Mouse (Mus musculus) spleen, adult 18-20 months (tissue): Measurements from ENCODE around the gene Got1.
"Not testable (repeated sequence)": the region's sequence is repeated elsewhere in the genome, so short reads cannot be mapped to it uniquely, and the experiment has no call there.

Experiments
- DNase-seq, 2 experiments: peaks; one replicate each; pipeline ENCODE4 v3.0.0; 2022; ENCODE audit warnings: mixed read lengths in 2 of 2

The Got1 gene

DNA sequence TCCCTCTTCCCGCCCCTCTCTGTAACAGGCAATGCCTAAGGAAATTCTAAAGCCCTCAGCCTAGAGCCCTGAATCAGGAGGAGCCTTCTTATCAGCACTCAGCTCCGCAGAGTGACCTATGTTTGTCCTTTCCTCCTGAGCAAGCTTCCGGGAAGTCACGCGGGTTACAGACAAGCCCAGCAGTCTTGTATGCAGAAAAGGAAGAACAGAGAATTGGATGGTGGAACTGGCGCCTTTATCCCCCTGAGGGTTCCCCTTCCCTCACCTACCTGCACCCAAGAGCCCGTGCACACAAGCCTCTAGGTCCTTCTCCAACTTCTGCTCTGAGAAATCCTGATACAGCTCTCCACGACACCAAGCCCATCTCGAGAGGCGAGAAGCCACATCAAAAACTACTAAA is 4.0 kb downstream of the Got1 start:
- no peak for DNase-seq

DNA sequence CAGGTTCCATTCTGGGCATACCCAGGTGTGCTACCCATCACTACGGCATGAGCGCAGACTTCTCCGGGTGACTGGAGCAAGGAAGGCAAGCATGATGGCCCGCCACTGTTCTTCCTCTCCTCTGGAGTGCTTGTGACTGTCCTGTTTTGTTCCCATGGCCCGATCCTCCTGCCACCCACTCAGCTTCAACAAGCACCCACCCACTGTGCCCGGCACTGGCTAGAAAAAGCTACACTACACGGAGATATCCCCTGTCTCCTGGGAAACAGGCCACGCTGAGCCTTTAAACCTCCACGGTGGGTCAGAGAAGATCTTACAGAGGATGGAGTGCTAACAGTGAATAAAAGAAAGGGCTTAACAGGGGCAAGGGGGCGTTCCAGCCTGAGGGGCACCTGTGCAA is 5.2 kb downstream of the Got1 start:
- no peak for DNase-seq

DNA sequence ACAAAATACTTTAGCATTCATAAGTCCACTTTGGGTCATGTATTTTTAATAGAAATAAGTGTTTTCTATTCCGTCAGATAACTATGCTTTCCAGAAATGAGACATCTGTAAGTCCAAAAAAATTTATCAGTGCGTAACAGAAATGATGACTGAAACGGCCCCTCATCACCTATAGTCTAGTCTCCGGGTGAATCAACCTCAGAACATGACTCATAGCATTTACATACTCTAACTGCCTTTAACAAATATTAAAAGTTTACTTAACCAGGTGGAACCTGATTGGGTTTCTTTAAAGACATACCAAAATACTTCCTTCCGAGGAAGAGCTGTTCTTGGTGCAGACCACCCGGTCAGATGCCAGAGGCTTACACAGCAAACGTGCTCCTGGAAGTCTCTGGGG is 6.1 kb downstream of the Got1 start:
- no peak for DNase-seq

DNA sequence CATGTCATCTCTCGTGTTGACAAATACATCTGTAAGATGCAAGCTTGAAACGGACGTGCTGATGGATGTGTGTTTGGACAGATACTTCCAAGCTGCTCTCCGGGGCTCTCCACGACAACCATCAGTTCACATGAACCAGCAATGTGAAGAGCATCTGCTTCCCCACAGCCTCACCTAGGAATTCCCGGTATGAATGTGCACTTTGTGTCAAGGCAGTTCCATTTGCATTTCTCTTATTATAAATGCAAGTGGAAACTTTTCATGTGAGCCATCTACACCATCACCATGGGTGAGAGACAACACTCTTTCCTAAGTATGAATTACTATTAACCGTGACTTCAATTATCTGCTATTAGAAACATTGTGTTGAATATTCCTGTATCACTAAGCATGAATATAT is 6.6 kb downstream of the Got1 start:
- no peak for DNase-seq

DNA sequence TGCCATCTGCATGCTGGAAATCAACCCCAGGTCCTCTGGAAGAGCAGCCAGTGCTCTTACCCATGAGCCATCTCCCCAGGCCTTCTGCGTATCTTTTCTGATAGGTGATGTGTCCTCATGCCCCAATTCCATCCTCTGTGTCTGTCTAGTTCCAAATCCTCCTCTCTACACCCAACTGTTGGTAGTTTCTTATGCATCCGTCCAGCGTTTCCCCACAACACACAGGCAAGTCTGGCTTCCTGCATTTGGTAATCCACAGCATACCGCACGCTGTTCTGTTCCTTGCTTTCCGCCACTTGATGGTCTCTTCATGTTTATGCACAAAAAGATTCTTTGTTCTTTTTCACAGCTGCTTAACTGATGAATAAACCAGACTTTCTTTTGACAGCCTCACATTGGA is 7.1 kb downstream of the Got1 start:
- no peak for DNase-seq

DNA sequence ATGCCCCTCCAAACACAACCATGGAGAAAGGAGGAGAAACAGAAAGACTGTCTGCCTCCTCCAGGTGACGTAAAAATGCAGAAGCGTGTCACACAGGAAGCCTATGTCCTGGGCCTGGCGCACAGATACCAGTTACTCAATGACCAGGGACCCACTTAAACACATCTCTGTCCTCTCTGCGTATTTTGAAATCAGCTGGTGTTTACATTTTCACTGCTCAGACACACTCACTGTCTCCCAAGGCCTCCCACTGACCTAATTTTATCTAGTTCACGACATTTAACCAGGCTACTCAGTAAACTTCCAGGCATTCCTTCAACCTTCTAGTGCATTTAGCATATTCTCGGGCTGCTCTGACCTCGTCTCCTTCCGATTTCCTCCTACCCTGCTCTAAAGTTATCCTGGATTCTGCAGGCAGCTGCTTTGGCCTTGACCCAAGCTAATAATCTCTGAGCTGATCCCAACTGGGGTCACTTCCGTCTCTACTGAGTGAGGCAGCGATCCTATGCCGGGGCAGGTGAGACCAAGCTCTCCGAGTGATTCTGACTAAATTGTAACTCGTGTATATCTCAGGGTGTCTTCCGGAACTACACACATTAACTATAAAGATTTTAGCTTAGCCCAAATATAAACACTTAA is 7.9 kb downstream of the Got1 start:
- DNase-seq, result no peak

DNA sequence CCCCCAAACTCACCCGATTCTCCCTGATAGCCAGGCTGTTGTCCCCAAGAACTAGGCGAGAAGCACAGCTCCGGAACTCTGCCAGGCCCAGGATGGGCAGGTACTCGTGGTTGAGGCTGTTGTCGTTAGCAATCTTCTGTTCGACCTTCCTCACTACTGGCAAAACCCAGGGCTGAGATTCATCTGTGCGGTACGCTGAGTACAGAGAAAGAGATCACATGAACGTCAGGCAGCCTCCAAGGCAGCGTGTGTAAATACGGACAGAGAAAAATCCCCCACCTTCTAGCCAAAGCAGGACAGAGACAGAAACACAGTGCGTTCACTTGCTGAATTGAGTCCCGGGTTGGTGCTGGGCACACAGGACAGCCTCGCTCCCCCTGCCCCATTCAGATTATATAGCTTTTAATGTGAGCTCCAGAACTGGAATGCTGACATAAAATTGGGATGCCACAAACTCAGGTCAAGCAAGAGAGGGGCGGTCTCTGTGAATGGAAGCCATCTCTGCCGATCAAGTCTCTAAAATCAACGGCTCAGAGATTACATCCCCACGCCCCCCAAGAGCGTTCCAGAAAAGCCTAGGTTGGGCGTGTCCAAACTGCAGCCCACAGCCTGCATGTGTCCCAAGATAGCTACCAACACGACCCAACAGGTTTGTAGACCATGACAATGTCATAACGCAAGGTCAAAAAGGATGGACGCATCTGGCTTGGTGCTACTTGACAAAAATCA is 8.6 kb downstream of the Got1 start:
- DNase-seq, result no peak

DNA sequence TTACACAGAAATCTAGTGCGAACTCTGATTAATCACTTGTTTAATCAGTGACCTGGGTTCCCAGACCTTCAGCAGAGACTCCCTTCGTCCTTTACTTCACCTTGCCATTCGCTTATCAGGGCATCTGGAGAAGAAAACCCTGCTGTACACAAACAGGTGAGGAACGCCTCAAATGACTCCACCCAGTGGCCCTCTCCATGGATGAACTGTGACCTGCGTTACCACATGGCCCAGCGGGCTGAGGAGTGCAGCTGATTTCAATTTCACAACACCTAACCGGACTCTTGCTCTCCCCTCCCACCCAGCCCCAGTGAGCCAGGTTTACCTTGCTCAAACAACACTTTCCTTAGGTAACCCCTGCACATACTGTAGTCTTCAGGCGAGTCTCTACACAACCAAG is 10.5 kb downstream of the Got1 start:
- DNase-seq, result no peak

DNA sequence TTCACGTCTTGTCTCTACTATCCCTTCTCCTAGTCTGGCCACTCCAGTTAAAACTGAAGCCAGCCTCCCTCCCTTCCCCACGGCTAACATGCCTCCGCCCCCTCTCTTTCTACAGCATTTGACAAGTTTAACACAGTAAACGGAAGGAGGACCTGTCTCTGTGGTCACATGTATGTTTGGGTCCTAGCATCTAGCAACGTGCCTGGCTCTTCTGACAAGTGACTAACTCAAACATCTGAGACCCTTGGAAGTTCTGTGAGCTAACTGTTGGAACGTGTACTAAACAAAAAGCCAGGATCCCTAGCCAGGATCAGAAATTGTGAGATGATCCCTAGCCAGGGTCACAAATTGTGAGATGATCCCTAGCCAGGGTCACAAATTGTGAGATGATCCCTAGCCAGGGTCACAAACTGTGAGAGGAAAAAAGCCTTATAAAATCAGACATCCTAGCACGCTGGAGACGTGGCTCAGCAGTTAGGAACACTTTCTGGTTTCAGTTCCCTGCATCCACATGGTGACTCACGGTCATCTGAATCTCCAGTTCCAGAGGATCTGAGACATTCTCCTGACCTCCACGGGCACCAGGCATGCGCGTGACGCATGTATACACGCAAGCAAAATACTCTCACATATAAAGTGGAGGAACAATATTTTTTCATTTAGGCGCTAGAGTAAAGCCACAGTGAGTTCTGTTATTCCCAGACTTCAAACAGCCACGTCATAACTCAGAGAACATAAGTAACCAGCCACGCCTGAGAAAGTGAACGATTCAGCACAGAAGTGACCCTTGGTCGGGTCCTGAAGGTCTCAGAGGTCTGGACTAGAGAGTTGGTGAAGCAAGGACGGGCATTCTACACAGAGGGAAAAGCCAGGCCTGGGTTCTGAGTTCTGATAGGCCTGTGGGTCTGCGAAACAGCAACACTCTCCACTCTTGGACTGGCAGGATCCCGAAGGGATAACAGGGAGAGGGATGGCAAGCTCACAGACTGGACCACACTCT is 12.5 kb downstream of the Got1 start:
- DNase-seq, result no peak

DNA sequence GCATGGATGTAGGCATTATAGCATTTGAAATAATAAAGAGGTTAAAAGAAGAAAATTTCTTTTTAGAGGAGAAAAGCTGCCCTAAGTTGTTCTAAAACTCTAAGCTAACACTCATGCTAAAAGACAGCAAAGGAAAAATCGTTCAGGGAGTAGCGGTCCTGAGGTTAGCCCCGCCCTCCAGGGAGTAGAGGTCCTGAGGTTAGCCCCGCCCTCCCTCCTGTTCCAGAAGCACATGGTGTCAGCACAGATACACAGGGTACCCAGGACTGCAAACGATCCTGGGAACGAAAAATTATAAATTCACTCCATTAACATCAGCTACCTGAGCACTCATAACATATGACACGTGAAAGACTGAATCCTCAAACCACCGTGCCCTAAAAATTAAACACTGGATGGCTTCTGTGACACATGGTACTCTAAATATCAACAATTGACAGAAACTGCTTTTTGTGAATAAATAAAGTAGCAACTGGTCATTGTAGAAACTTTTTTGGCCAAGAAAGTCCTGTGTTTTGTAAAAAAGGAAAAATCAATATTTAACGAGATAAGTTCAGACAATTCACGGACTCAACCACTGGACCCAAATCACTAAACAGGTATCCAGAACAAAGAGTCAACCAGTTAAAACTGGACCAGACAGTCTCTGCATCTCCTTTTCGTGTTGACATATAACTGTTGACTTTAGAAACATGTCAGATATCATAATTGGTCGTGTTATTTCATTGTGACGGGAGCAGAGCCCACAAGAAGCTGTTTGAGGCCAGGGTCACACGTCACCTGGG is 13.8 kb downstream of the Got1 start:
- no peak for DNase-seq

DNA sequence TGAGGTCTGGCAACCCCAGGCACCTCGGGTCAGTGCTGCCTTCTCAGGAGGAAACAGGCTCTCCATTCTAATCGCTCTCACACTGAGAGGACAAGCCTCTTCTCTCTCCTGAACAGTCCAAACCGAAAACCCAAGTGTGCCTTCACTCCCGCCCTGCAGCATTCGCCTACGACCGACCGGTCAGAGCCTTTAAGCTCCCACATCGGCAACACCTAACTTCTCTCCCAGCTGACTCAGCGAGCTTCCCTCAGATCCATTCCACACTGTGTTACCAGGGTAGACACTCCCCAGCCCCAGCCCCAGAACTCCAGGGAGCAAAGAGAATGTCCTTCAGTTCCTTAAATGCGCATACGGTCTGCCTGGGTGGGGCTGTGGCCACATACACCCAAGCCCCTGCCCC is 19.0 kb downstream of the Got1 start:
- DNase-seq, result no peak

DNA sequence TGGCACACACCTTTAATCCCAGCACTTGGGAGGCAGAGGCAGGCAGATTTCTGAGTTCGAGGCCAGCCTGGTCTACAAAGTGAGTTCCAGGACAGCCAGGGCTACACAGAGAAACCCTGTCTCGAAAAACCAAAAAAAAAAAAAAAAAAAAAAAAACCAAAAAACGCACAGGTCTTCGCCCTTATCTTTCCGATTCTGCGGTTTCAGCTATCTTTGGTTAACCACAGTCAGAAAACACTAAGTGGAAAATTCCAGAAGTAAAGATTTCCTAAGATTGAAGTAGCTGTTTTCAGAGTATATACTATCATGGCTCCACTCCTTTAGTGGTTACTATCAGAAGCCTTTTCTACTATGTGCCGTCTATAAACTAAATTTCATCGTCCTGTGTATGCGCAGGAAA is 20.8 kb downstream of the Got1 start:
- not testable (repeated sequence) for DNase-seq

DNA sequence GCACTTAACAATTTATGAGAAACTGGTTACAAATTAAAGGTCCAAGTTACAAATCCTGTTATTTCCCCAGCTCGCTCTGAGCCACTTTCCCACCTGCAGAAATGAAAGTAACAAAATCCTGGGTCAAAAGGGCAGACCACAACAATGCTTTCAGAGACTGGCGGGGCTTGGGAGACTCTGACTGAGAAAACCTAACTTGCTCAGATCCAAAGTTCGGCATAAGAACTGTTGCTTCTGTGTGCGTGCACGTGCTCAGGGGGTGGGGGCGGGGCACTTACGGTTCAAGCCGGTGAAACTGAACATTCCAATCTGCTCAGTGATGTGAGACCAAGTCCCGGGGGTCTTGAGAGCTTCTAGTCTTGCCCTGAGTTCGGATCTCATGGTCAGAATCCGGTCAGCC is 21.8 kb downstream of the Got1 start:
- no peak for DNase-seq

DNA sequence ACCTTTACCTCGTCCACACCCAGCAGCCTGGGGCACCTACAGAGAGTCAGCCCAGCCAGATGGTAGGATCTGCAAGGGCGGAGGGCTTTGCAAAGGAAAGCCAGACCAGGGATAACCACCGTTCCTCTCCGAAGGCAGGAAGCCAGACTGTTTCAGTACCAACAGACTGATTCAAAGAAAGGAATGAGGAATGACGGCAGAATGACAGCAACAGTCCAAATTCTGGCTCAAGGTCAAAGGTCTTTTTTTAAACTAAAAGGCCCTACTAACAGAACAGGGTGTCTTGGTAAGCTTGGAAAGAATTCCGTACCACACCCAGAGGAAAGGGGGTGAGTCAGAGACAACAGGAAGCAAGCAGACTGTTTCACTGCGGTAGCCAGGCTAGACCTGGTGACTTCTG is 25.5 kb downstream of the Got1 start:
- no peak for DNase-seq

DNA sequence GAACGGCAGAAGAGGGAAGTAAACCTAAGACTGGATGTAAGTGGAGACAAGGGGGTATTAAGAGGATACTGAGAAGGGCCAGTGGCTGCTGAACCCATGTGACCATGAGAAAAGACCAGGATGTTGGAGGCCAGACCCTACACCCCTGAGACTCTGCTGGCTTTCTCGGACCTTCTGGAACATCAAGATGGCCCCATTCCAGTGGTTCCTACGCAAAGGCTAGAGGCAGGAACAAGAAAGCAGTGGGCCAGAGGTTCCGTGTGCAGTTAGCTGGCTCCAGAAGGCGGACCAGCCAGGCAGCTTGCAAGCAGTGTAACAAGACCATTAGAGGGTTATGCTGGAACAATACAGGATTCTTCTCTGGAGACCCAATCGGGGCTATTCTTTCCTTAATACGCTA is 27.0 kb downstream of the Got1 start:
- DNase-seq, result no peak

DNA sequence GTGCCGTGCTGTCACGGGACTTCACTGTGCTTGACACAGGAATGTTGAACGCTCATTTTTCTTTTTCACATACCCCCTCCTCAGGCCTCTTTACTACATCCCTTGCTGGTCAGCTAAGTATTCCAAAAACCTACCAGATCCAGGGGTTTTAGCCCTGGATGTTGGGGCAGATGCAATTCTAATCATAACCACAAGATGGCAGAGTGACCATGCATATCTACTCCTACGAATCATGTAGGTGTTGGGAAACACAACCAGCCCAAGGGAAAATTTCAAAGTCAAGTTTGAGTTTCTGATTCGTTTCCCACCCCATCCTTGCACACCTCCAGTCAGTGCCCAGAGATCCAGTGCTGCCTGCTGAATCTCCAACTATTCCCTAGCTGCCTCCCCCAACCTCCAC is 28.6 kb downstream of the Got1 start:
- peak in 1 of 2 experiments; percentile 29 for DNase-seq

DNA sequence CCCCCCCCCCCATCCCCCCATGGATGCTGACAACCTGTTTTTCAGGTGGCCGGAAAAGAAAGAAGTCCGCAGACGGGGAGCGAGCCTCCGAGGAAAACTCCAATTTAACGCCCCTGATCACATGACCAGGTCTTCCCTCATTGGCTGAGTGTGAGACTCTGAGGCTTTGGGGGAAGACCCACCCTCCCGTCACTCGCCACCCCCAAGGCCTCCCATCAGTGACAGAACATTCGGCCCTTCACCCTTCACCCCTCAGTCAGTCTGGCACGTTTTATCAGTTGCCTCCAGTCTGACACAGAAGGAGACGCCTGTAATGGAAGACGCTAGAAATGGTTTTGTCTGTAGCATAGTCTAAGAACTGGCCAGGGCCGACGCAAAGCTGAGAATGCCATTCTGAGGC is 29.5 kb downstream of the Got1 start:
- no peak for DNase-seq

DNA sequence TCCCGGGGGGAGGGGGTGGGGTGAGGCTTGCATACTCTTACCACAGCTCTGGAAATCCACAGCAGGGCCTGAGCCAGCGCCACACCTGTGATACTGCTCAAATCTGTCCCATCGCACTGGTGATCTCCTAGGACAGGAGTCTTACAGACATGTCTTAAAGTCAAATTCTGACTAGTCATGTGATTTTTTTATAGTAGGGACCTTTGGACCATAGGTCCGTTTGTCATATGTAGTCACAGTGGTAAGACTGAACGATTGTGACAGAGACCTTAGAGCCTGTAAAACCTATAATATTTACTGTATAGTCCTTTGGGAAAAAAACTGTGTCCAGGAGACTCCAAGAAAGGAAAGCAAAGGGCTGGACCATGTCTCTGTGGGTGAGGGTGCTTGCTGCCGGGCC is 30.5 kb downstream of the Got1 start:
- no peak for DNase-seq

DNA sequence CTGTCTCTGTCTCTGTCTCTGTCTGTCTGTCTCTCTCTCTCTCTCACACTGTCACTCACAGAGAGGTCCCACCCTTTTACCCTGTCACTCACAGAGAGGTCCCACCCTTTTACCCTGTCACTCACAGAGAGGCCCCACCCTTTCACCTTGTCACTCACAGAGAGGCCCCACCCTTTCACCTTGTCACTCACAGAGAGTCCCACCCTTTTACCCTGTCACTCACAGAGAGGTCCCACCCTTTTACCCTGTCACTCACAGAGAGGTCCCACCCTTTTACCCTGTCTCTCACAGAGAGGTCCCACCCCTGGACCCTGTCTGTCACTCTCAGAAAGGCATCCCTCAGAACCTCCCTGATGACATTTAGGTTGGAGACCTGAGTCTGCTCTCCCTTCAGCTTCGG is 31.1 kb downstream of the Got1 start:
- not testable (repeated sequence) for DNase-seq

DNA sequence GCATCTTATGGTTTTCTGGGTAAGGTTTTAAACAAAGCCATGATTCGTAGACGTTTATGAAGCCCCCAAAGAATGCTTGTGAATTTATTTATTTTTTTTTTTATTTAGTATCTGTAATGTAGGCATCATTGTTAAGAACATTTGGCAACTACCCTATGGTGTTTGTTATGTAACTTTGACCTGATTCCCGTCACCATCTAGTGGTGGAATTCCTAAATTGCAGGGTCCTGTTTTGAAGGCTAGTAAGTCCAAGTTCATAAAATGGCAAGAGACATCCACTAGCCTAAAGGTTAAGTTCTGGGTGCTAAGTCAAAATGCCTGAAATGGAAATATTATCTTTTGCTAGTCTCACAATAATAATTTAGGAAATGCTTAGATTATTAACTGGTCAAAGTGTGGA is 37.0 kb downstream of the Got1 start:
- peak in 1 of 2 experiments; percentile 8 for DNase-seq

DNA sequence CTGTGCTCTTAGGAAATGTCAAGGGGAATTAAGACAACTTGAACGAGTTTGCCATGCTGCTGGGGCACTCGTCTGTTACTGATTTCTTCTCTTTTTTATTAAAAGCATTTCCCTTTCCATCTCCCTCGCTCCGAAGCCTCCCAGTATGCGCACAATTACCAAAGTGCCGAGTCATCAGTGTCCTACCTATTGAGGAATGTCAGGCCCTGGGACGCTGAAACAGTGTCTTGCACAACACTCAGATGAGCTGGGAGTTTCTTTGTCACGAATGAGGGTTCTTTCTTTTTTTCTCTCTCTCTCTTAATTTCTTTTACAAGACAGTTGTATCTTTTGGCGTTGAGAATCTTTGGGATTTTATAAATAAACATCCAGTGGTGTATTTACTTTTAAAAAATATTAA is 43.9 kb downstream of the Got1 start:
- no peak for DNase-seq

DNA sequence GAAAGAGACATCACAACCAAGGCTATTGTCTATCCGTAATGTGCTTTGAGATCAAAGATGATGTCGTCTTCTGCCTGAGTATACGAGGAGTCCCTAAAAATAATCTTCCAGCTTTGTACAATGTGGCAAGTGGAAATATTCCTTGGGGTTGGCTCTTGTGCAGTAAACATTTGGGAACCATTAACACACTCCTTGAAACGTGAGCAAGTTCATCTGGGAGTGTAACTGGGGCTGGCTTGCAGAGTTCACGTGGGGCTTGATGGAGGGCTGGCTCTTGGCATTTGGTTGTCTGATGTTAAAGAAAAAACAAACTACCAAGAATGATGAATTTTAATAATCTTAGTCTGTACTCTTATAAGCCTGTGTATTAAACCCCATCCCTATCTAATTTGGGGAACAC is 45.0 kb downstream of the Got1 start:
- no peak for DNase-seq

DNA sequence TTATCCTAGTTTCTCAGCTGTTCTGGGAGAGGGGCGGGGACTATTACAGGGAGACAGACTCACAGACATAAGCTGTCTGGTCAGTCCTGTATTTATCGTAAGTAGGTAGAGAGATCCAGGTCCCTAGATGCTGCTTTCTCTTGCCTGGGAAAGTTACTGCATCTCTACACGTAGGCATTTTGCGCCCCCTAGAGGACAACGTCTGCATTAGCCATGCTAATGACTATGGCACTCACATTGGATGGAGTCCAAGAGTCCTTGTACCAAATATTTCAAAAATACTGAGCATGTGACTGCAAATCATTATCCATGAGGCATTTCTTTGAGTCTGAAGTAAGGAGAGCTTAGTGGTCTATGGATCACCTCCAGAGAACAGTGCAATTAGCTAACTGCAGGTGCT is 45.5 kb downstream of the Got1 start:
- peak in 1 of 2 experiments; percentile 47 for DNase-seq
